Mouse (Mus musculus) cerebellum, postnatal 36 days (tissue): Measurements from ENCODE around the gene Pik3cg.
A peak's percentile ranks its signal among the peaks of the same experiment; 100 is the strongest.

Experiments
- DNase-seq, 2 experiments: peaks; one replicate each; pipeline ENCODE4 v3.0.0; 2021 to 2022; ENCODE audit warnings: mixed read lengths in 2 of 2

Gene Pik3cg

GRCm38 (mm10) chr12:32201070-32201585, 7.3 kb downstream of the Pik3cg start:
- no peak for DNase-seq

GRCm38 (mm10) chr12:32200387-32201069, 7.9 kb downstream of the Pik3cg start:
- no peak for DNase-seq

- DNase-seq: no peak
These were observed 9.0 kb downstream of the Pik3cg start for GRCm38 (mm10) chr12:32199422-32199821.

- no peak for DNase-seq
These were observed 10.4 kb downstream of the Pik3cg start for GRCm38 (mm10) chr12:32198025-32198424.

- no peak for DNase-seq
These were observed 13.5 kb downstream of the Pik3cg start for GRCm38 (mm10) chr12:32195000-32195399.

- DNase-seq: no peak
These were observed 14.1 kb downstream of the Pik3cg start for GRCm38 (mm10) chr12:32194358-32194757.

GRCm38 (mm10) chr12:32190927-32191326, 17.5 kb downstream of the Pik3cg start:
- no peak for DNase-seq

GRCm38 (mm10) chr12:32187668-32188236, 20.7 kb downstream of the Pik3cg start:
- DNase-seq: no peak

- DNase-seq: no peak
These were observed 21.7 kb downstream of the Pik3cg start for GRCm38 (mm10) chr12:32186627-32187255.

GRCm38 (mm10) chr12:32184874-32185273, 23.6 kb downstream of the Pik3cg start:
- DNase-seq: no peak

- DNase-seq: no peak
These were observed 24.9 kb downstream of the Pik3cg start for GRCm38 (mm10) chr12:32183584-32183983.

- DNase-seq: no peak
These were observed 25.6 kb downstream of the Pik3cg start for GRCm38 (mm10) chr12:32182632-32183419.

- DNase-seq: no peak
These were observed 26.6 kb downstream of the Pik3cg start for GRCm38 (mm10) chr12:32181885-32182284.

GRCm38 (mm10) chr12:32174437-32174836, 34.0 kb downstream of the Pik3cg start:
- no peak for DNase-seq

- no peak for DNase-seq
These were observed 35.6 kb downstream of the Pik3cg start for GRCm38 (mm10) chr12:32172826-32173225.

- no peak for DNase-seq
These were observed 39.3 kb downstream of the Pik3cg start for GRCm38 (mm10) chr12:32169164-32169563.

GRCm38 (mm10) chr12:32168751-32169150, 39.7 kb downstream of the Pik3cg start:
- no peak for DNase-seq

- no peak for DNase-seq
These were observed 44.8 kb downstream of the Pik3cg start for GRCm38 (mm10) chr12:32163706-32164105.

GRCm38 (mm10) chr12:32158757-32159156, 49.7 kb downstream of the Pik3cg start:
- no peak for DNase-seq

GRCm38 (mm10) chr12:32146606-32147005, 61.9 kb downstream of the Pik3cg start:
- DNase-seq: no peak

- DNase-seq: no peak
These were observed 62.8 kb downstream of the Pik3cg start for GRCm38 (mm10) chr12:32145651-32146050.

- peak; percentile 32 to 38 for DNase-seq
These were observed 63.9 kb downstream of the Pik3cg start for GRCm38 (mm10) chr12:32144513-32144912.

GRCm38 (mm10) chr12:32143782-32144181, 64.7 kb downstream of the Pik3cg start:
- DNase-seq: no peak
